Mouse (Mus musculus) liver, embryonic 14.5 days (tissue): Measurements from ENCODE around the gene Rom1.

Experiments
- CTCF ChIP-seq: IDR thresholded peaks from 2 replicates; pipeline ENCODE4 v1.5.1; 2016; ENCODE audit warnings: antibody characterized with exemption, low read depth, control low read depth
- EP300 ChIP-seq: IDR thresholded peaks from 2 replicates; pipeline ENCODE4 v1.6.1; 2016; ENCODE audit warnings: antibody characterized with exemption, low read depth

DNA sequence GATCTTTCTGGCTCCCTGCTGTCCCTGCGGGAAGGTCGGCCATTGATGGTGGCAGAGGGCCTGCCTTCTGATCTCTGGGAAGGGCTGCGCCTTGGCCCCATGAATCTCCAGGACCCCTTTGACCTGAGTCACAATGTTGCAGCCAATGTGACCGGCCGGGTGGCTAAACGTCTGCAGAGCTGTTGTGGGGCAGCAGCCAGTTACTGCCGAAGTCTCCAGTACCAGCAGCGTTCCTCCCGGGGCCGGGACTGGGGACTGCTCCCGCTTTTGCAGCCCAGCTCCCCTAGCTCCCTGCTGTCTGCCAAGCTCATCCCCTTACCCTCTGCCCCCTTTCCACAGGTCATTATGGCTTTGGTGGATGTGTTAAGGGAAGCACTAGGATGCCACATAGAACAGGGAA is 35.9 kb upstream of the Rom1 start:
- TF ChIP-seq CTCF, result no peak
- no peak for TF ChIP-seq EP300
